Mouse (Mus musculus) midbrain, embryonic 14.5 days (tissue): ENCODE measurements around the gene Ccdc113. TPM values are rescaled to one million over a fixed set of nuclear protein-coding genes. Genes with fewer than 3 reads are reported as not detected.
A peak's percentile ranks its signal among the peaks of the same experiment; 100 is the strongest.

ENCODE experiments used
- ATAC-seq: fragments of 200-750 bp; cut with Nextera tagmentation; 2 replicates; pipeline ENCODE4 v1.8.0; 2017; ENCODE audit warnings: moderate number of reproducible peaks, moderate library complexity; ENCODE audit not compliant: low FRiP score, low TSS enrichment
- DNase-seq: peaks from one replicate; pipeline ENCODE4 v3.0.0-alpha.2; 2015
- H3K27ac ChIP-seq: fragments of 300-500 bp; sonication (generic); replicated peaks from 2 replicates; pipeline ENCODE4 v1.5.1; 2014; ENCODE audit warnings: mild to moderate bottlenecking, low read depth, low read length, moderate library complexity
- H3K27me3 ChIP-seq: fragments of 300-500 bp; sonication (generic); 2 replicates; pipeline ENCODE4 v1.6.1; 2014; ENCODE audit warnings: low read length, control low read depth, mixed read lengths; ENCODE audit not compliant: control insufficient read depth, insufficient read depth
- H3K36me3 ChIP-seq: fragments of 300-500 bp; sonication (generic); 2 replicates; pipeline ENCODE4 v1.6.1; 2014; ENCODE audit warnings: low read length, control low read depth; ENCODE audit not compliant: control insufficient read depth, insufficient read depth
- H3K4me1 ChIP-seq: fragments of 300-500 bp; sonication (generic); 2 replicates; pipeline ENCODE4 v1.6.1; 2014; ENCODE audit warnings: mild to moderate bottlenecking, antibody characterized with exemption, low read length, control low read depth; ENCODE audit not compliant: control insufficient read depth, insufficient read depth
- H3K4me2 ChIP-seq: fragments of 300-500 bp; sonication (generic); 2 replicates; pipeline ENCODE4 v1.6.1; 2014; ENCODE audit warnings: mild to moderate bottlenecking, low read length, moderate library complexity
- H3K4me3 ChIP-seq: fragments of 300-500 bp; sonication (generic); replicated peaks from 2 replicates; pipeline ENCODE4 v1.5.1; 2014; ENCODE audit warnings: low read depth, low read length
- H3K9ac ChIP-seq: fragments of 300-500 bp; sonication (generic); replicated peaks from 2 replicates; pipeline ENCODE4 v1.6.1; 2014; ENCODE audit warnings: mild to moderate bottlenecking, low read length, moderate library complexity
- H3K9me3 ChIP-seq: fragments of 300-500 bp; sonication (generic); 2 replicates; pipeline ENCODE4 v1.6.1; 2016; ENCODE audit warnings: low read length, control low read depth, mixed read lengths; ENCODE audit not compliant: control insufficient read depth
- WGBS: fragments of 180-500 bp; shearing (Covaris S2); extraction: QIAGEN DNeasy Blood & Tissue Kit; methylation state at CpG from one replicate; pipeline ENCODE4 v1.1.7; 2014; 5-methylcytosine and 5-hydroxymethylcytosine counted together
- polyA plus RNA-seq: library from polyadenylated mRNA; unstranded; fragments of >200 nt; fragmentation: Nextera tagmentation; extraction: Ambion mirVana; gene quantifications from 2 replicates; pipeline ENCODE4 v1.2.1, GENCODE M21; 2014

The Ccdc113 gene
- polyA plus RNA-seq, 1 experiment from 2014 or later: 0.66 TPM

GRCm38 (mm10) chr8:95523991-95524390, 9.9 kb upstream of the Ccdc113 start:
- H3K27me3 ChIP-seq: no peaks in the 10 kb centered on the region
- WGBS: 92% methylated on average over 4 of the region's 4 CpGs
- H3K4me1 ChIP-seq: no peaks in the 10 kb centered on the region
- H3K4me2 ChIP-seq: no peak overlapping the region
- H3K27ac ChIP-seq: no peak overlapping the region
- no peaks in the 10 kb centered on the region for H3K9me3 ChIP-seq
- H3K36me3 ChIP-seq: no peaks in the 10 kb centered on the region
- no peak overlapping the region for H3K4me3 ChIP-seq
- no peak for DNase-seq
- H3K9ac ChIP-seq: no peak overlapping the region
- ATAC-seq: no peak

GRCm38 (mm10) chr8:95528194-95528593, 5.7 kb upstream of the Ccdc113 start:
- Histone ChIP-seq H3K4me2 (no peak overlapping the region), H3K36me3 (no peaks in the 10 kb centered on the region), H3K4me1 (no peaks in the 10 kb centered on the region), H3K9ac (no peak overlapping the region), H3K4me3 (no peak overlapping the region), H3K27ac (no peak overlapping the region), H3K27me3 (no peaks in the 10 kb centered on the region), H3K9me3 (no peaks in the 10 kb centered on the region)
- ATAC-seq: no peak
- 75% methylated on average over 10 of the region's 10 CpGs for WGBS
- no peak for DNase-seq

- Histone ChIP-seq H3K4me2 (no peak overlapping the region), H3K36me3 (no peaks in the 10 kb centered on the region), H3K4me3 (no peak overlapping the region), H3K9ac (no peak overlapping the region), H3K27ac (no peak overlapping the region), H3K4me1 (no peaks in the 10 kb centered on the region), H3K27me3 (no peaks in the 10 kb centered on the region), H3K9me3 (no peaks in the 10 kb centered on the region)
- no peak for ATAC-seq
- WGBS: 62% methylated on average over 9 of the region's 9 CpGs
- DNase-seq: no peak
Measured at GRCm38 (mm10) chr8:95528750-95529310, 5.1 kb upstream of the Ccdc113 start.

GRCm38 (mm10) chr8:95532206-95532605, 1.7 kb upstream of the Ccdc113 start:
- Histone ChIP-seq H3K27me3 (no peaks in the 10 kb centered on the region), H3K4me2 (no peak overlapping the region), H3K36me3 (no peaks in the 10 kb centered on the region), H3K4me1 (0 out of 2 replicates have a peak, but pooled peaks cover 3% of the 10 kb centered on the region), H3K27ac (no peak overlapping the region), H3K4me3 (no peak overlapping the region), H3K9ac (no peak overlapping the region), H3K9me3 (no peaks in the 10 kb centered on the region)
- DNase-seq (no peak), ATAC-seq (no peak)
- WGBS: 63% methylated on average over 4 of the region's 4 CpGs

GRCm38 (mm10) chr8:95539487-95539886, 5.6 kb downstream of the Ccdc113 start:
- ATAC-seq: no peak
- peak; percentile 39 for DNase-seq
- Histone ChIP-seq H3K4me3 (no peak overlapping the region), H3K36me3 (no peaks in the 10 kb centered on the region), H3K4me1 (no peaks in the 10 kb centered on the region), H3K4me2 (no peak overlapping the region), H3K9me3 (no peaks in the 10 kb centered on the region), H3K27ac (no peak overlapping the region), H3K9ac (no peak overlapping the region), H3K27me3 (no peaks in the 10 kb centered on the region)
- 88% methylated on average over 5 of the region's 5 CpGs for WGBS

GRCm38 (mm10) chr8:95542191-95542590, 8.3 kb downstream of the Ccdc113 start:
- H3K27me3 ChIP-seq: no peaks in the 10 kb centered on the region
- H3K9me3 ChIP-seq: no peaks in the 10 kb centered on the region
- H3K4me1 ChIP-seq: no peaks in the 10 kb centered on the region
- no peak overlapping the region for H3K9ac ChIP-seq
- WGBS: 87% methylated on average over 6 of the region's 6 CpGs
- ATAC-seq: no peak
- H3K27ac ChIP-seq: no peak overlapping the region
- H3K4me2 ChIP-seq: no peak overlapping the region
- no peak for DNase-seq
- no peak overlapping the region for H3K4me3 ChIP-seq
- H3K36me3 ChIP-seq: no peaks in the 10 kb centered on the region

GRCm38 (mm10) chr8:95543065-95543464, 9.2 kb downstream of the Ccdc113 start:
- H3K4me2 ChIP-seq: no peak overlapping the region

GRCm38 (mm10) chr8:95545815-95546214, 11.9 kb downstream of the Ccdc113 start:
- no peak overlapping the region for H3K4me2 ChIP-seq
- no peaks in the 10 kb centered on the region for H3K36me3 ChIP-seq
- no peak overlapping the region for H3K9ac ChIP-seq
- no peaks in the 10 kb centered on the region for H3K27me3 ChIP-seq
- 88% methylated on average over 17 of the region's 17 CpGs for WGBS
- no peak overlapping the region for H3K4me3 ChIP-seq
- DNase-seq (no peak), ATAC-seq (no peak; the same call in 1 of the 2 replicates)
- H3K4me1 ChIP-seq: 0 out of 2 replicates have a peak, but pooled peaks cover 6% of the 10 kb centered on the region
- H3K27ac ChIP-seq: no peak overlapping the region
- H3K9me3 ChIP-seq: no peaks in the 10 kb centered on the region

More at GRCm38 (mm10) chr8:95543065-95543464, 9.2 kb downstream of the Ccdc113 start:
- Histone ChIP-seq H3K27ac (no peak overlapping the region), H3K9me3 (no peaks in the 10 kb centered on the region), H3K27me3 (no peaks in the 10 kb centered on the region), H3K9ac (no peak overlapping the region), H3K4me1 (no peaks in the 10 kb centered on the region), H3K4me3 (no peak overlapping the region), H3K36me3 (no peaks in the 10 kb centered on the region)
- DNase-seq: no peak
- no peak for ATAC-seq
- 76% methylated on average over 3 of the region's 3 CpGs for WGBS

- Histone ChIP-seq H3K4me2 (no peak overlapping the region), H3K27me3 (no peaks in the 10 kb centered on the region), H3K27ac (no peak overlapping the region), H3K9ac (no peak overlapping the region), H3K9me3 (no peaks in the 10 kb centered on the region), H3K4me1 (0 out of 2 replicates have a peak, but pooled peaks cover 6% of the 10 kb centered on the region), H3K4me3 (no peak overlapping the region), H3K36me3 (no peaks in the 10 kb centered on the region)
- ATAC-seq (no peak), DNase-seq (no peak)
- WGBS: 84% methylated on average over 4 of the region's 4 CpGs
Measured at GRCm38 (mm10) chr8:95546986-95547385, 13.1 kb downstream of the Ccdc113 start.
